Comparison of ENCODE assay signal across 23 mouse cellular contexts in the genomic region with DNA sequence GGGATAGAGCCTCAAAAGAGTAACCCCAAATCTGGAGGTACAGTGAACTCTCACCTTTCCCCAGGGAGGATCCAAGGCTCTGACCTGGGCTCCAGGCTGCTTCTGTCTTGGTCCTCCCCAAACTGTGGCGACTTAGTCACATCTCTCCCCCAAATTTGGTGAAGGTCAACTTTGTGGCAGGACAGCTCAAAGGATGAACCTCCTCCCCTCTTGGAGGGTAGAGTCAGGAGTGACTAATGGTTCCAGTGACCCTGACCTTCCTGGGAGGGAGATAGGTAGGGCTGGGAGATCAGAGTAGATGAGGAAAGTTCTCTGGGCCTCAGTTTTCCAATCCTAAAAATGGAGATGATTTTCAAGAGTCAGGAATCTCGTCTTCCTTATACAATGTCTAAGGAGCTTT. TPM values are rescaled to one million over a fixed set of nuclear protein-coding genes. Genes with fewer than 3 reads are reported as not detected.
A peak's percentile ranks its signal among the peaks of the same experiment; 100 is the strongest.
DNase-seq lines count a peak whose midpoint lies in the region; ATAC-seq lines count a peak whose summit lies in the region.
"Had no signal": no experiment of that assay in that cellular context is flagged by ENCODE, and none has a peak within 500 bp of the region (broad histone marks: within the 10 kb centered on the region; RNA-seq: fewer than 3 reads in every experiment).

No protein-coding gene starts in this region.

- peak; percentile 80 for DNase-seq in adrenal gland, adult 2 months
- DNase-seq in adrenal gland, adult 18-20 months (ENCODE audit: low spot score in 2 of 2) = no peak
- DNase-seq in adrenal gland, postnatal 36 days = peak; percentile 57
- DNase-seq in adrenal gland, postnatal 10 days = no peak
- peak; percentile 34 for DNase-seq in forebrain, embryonic 11.5 days (ENCODE audit: low spot score)
- DNase-seq: adrenal gland, adult 8-10 months; cerebellum, adult 11 months; cerebellum, adult 2 months; cerebellum, postnatal 10 days; cerebellum, postnatal 25 days; embryo, embryonic 11 days; gastrocnemius, adult 2 months had no signal

- H3K36me3 ChIP-seq in forebrain, embryonic 11.5 days (ENCODE audit: control insufficient read depth, insufficient read depth, low read length) = peaks cover 3% of the 10 kb centered on the region; the same call in 1 of the 2 replicates
- H3K36me3 ChIP-seq in forebrain, embryonic 13.5 days (ENCODE audit: poor library complexity, severe bottlenecking) = peaks cover 54% of the 10 kb centered on the region

- no peaks in the 10 kb centered on the region for H3K9me3 ChIP-seq in forebrain, embryonic 11.5 days (ENCODE audit: control insufficient read depth, low read length)
- H3K9me3 ChIP-seq in forebrain, embryonic 13.5 days (replicated peaks) = no peaks in the 10 kb centered on the region
- H3K9me3 ChIP-seq: embryonic facial prominence, embryonic 13.5 days; embryonic facial prominence, embryonic 15.5 days; forebrain, embryonic 10.5 days had no signal

- H3K4me1 ChIP-seq in forebrain, embryonic 11.5 days (replicated peaks; ENCODE audit: control insufficient read depth, insufficient read depth, low read length) = no peaks in the 10 kb centered on the region
- no peaks in the 10 kb centered on the region for H3K4me1 ChIP-seq in forebrain, embryonic 13.5 days
- H3K4me1 ChIP-seq: embryonic facial prominence, embryonic 13.5 days; embryonic facial prominence, embryonic 15.5 days had no signal

- no peak overlapping the region for H3K4me3 ChIP-seq in forebrain, embryonic 11.5 days (ENCODE audit: low read depth, low read length)
- no peak overlapping the region for H3K4me3 ChIP-seq in forebrain, embryonic 13.5 days
- H3K4me3 ChIP-seq: embryonic facial prominence, embryonic 13.5 days; embryonic facial prominence, embryonic 15.5 days; erythroblast, embryonic 14.5 days; forebrain, embryonic 10.5 days; gastrocnemius, adult 2 months had no signal

- H3K4me2 ChIP-seq in forebrain, embryonic 11.5 days (ENCODE audit: low read depth, low read length, severe bottlenecking) = no peak overlapping the region
- no peak overlapping the region for H3K4me2 ChIP-seq in forebrain, embryonic 13.5 days
- H3K4me2 ChIP-seq: embryonic facial prominence, embryonic 13.5 days; embryonic facial prominence, embryonic 15.5 days had no signal

- no peak for ATAC-seq in forebrain, embryonic 11.5 days (replicated peaks; ENCODE audit: low FRiP score)
- ATAC-seq in forebrain, embryonic 13.5 days = no peak
- ATAC-seq: forebrain, embryonic 14.5 days; forebrain, embryonic 16.5 days had no signal

- no peak overlapping the region for H3K9ac ChIP-seq in forebrain, embryonic 11.5 days (ENCODE audit: low read length)
- no peak overlapping the region for H3K9ac ChIP-seq in forebrain, embryonic 13.5 days
- H3K9ac ChIP-seq: embryonic facial prominence, embryonic 13.5 days; embryonic facial prominence, embryonic 15.5 days had no signal

- no peaks in the 10 kb centered on the region for H3K27me3 ChIP-seq in forebrain, embryonic 11.5 days (ENCODE audit: control insufficient read depth, insufficient read depth, low read length)
- H3K27me3 ChIP-seq in forebrain, embryonic 13.5 days = no peaks in the 10 kb centered on the region
- H3K27me3 ChIP-seq: embryonic facial prominence, embryonic 13.5 days; embryonic facial prominence, embryonic 15.5 days had no signal

- no peak overlapping the region for H3K27ac ChIP-seq in forebrain, embryonic 11.5 days (ENCODE audit: low read depth, low read length)
- H3K27ac ChIP-seq in forebrain, embryonic 13.5 days = no peak overlapping the region
- H3K27ac ChIP-seq: embryonic facial prominence, embryonic 13.5 days; embryonic facial prominence, embryonic 15.5 days; forebrain, embryonic 10.5 days; gastrocnemius, adult 2 months had no signal

- 80% methylated on average over 2 of the region's 2 CpGs for WGBS in forebrain, embryonic 11.5 days
- 82% methylated on average over 2 of the region's 2 CpGs for WGBS in forebrain, embryonic 13.5 days

RNA-seq across cellular contexts. Expression of gene Wiz, which starts 10.5 kb away (rescaled TPM):
- total RNA-seq in adrenal gland, adult 2 months (2021) = 10 to 100 TPM; 45.9 to 48.9 TPM
- polyA plus RNA-seq in adrenal gland, adult 2 months (2012; rRNA removed) = 58.3 and 64.0 TPM in 2 replicates
- total RNA-seq in adrenal gland, adult 18-20 months (2021) = 10 to 100 TPM; 42.5 to 49.1 TPM
- 10 to 100 TPM; 48.5 to 49.9 TPM for total RNA-seq in adrenal gland, postnatal 36 days (2021)
- total RNA-seq in adrenal gland, postnatal 10 days (2021) = 10 to 100 TPM; 38.3 to 44.9 TPM
- 55.2 and 56.2 TPM in 2 replicates for polyA plus RNA-seq in forebrain, embryonic 11.5 days (2014; fragmentation: Nextera tagmentation; extraction: Ambion mirVana)
- polyA plus RNA-seq in forebrain, embryonic 13.5 days (2015; fragmentation: Nextera tagmentation; extraction: Ambion mirVana) = 26.6 and 27.7 TPM in 2 replicates

RNA-seq across cellular contexts. Expression of gene Rasal3, which starts 24.6 kb away (rescaled TPM):
- total RNA-seq in adrenal gland, adult 2 months (2021) = 1 to 10 TPM; 1.2 to 1.6 TPM
- 3.3 and 4.1 TPM in 2 replicates for polyA plus RNA-seq in adrenal gland, adult 2 months (2012; rRNA removed)
- total RNA-seq in adrenal gland, adult 18-20 months (2021) = 1 to 10 TPM; 2.0 to 3.0 TPM
- total RNA-seq in adrenal gland, postnatal 36 days (2021) = 1 to 10 TPM; 1.2 to 1.8 TPM
- 1 to 10 TPM; 4.5 to 4.9 TPM for total RNA-seq in adrenal gland, postnatal 10 days (2021)
- 0.21 and 0.47 TPM in 2 replicates for polyA plus RNA-seq in forebrain, embryonic 11.5 days (2014; fragmentation: Nextera tagmentation; extraction: Ambion mirVana)
- polyA plus RNA-seq in forebrain, embryonic 13.5 days (2015; fragmentation: Nextera tagmentation; extraction: Ambion mirVana) = 0.26 and 0.32 TPM in 2 replicates
- polyA plus RNA-seq: C2C12 had no signal

RNA-seq across cellular contexts. Expression of gene Akap8l, which starts 28.4 kb away (rescaled TPM):
- total RNA-seq in adrenal gland, adult 2 months (2021) = 100 to 1,000 TPM in 1 of 2 experiments, 10 to 100 TPM in 1; 74.1 to 117 TPM
- 398 and 521 TPM in 2 replicates for polyA plus RNA-seq in adrenal gland, adult 2 months (2012; rRNA removed)
- 100 to 1,000 TPM in 1 of 2 experiments, 10 to 100 TPM in 1; 98.4 to 128 TPM for total RNA-seq in adrenal gland, adult 18-20 months (2021)
- 100 to 1,000 TPM in 1 of 2 experiments, 10 to 100 TPM in 1; 81.2 to 102 TPM for total RNA-seq in adrenal gland, postnatal 36 days (2021)
- 100 to 1,000 TPM in 1 of 2 experiments, 10 to 100 TPM in 1; 61.0 to 112 TPM for total RNA-seq in adrenal gland, postnatal 10 days (2021)
- polyA plus RNA-seq in forebrain, embryonic 11.5 days (2014; fragmentation: Nextera tagmentation; extraction: Ambion mirVana) = 81.4 and 82.2 TPM in 2 replicates
- 113 and 119 TPM in 2 replicates for polyA plus RNA-seq in forebrain, embryonic 13.5 days (2015; fragmentation: Nextera tagmentation; extraction: Ambion mirVana)

RNA-seq across cellular contexts. Expression of gene Pglyrp2, which starts 45.2 kb away (rescaled TPM):
- total RNA-seq in adrenal gland, adult 2 months (2021) = under 1 TPM; 0.29 to 0.35 TPM
- 0.82 and 0.87 TPM in 2 replicates for polyA plus RNA-seq in adrenal gland, adult 2 months (2012; rRNA removed)
- total RNA-seq in adrenal gland, adult 18-20 months (2021) = under 1 TPM; 0.17 to 0.54 TPM
- under 1 TPM in 1 of 2 experiments, not detected in 1; 0.16 TPM for total RNA-seq in adrenal gland, postnatal 36 days (2021)
- total RNA-seq in adrenal gland, postnatal 10 days (2021) = 10 to 100 TPM; 13.5 to 36.1 TPM
- 0.11 TPM in 1 of 2 replicates, not detected in the other for polyA plus RNA-seq in forebrain, embryonic 11.5 days (2014; fragmentation: Nextera tagmentation; extraction: Ambion mirVana)
- polyA plus RNA-seq in forebrain, embryonic 13.5 days (2015; fragmentation: Nextera tagmentation; extraction: Ambion mirVana) = not detected in 2 replicates
- total RNA-seq: ES-E14; gastrocnemius, adult 2 months had no signal
- polyA plus RNA-seq: C2C12; cerebellum, adult 2 months; embryonic facial prominence, embryonic 11.5 days; forebrain, embryonic 14.5 days; forebrain, embryonic 16.5 days; frontal cortex, adult 2 months had no signal

RNA-seq across cellular contexts. Expression of gene Akap8, which starts 57.7 kb away (rescaled TPM):
- total RNA-seq in adrenal gland, adult 2 months (2021) = 10 to 100 TPM; 58.1 to 88.6 TPM
- 79.3 and 90.7 TPM in 2 replicates for polyA plus RNA-seq in adrenal gland, adult 2 months (2012; rRNA removed)
- 10 to 100 TPM; 73.4 to 87.9 TPM for total RNA-seq in adrenal gland, adult 18-20 months (2021)
- total RNA-seq in adrenal gland, postnatal 36 days (2021) = 10 to 100 TPM; 55.1 to 77.5 TPM
- 10 to 100 TPM; 70.8 to 94.5 TPM for total RNA-seq in adrenal gland, postnatal 10 days (2021)
- polyA plus RNA-seq in forebrain, embryonic 11.5 days (2014; fragmentation: Nextera tagmentation; extraction: Ambion mirVana) = 70.5 and 78.4 TPM in 2 replicates
- 112 and 114 TPM in 2 replicates for polyA plus RNA-seq in forebrain, embryonic 13.5 days (2015; fragmentation: Nextera tagmentation; extraction: Ambion mirVana)

Comparison
In these comparisons a context has a peak if more than half of its experiments do, and no peak if none do; other contexts are left out.
1. DNase-seq: peak in adrenal gland, adult 2 months (single experiment), adrenal gland, postnatal 36 days (2 of 2) and forebrain, embryonic 11.5 days (single experiment); none in adrenal gland, adult 18-20 months (0 of 2) and adrenal gland, postnatal 10 days (single experiment).